Mouse (Mus musculus) liver, embryonic 11.5 days (tissue): Measurements from ENCODE around the gene Col18a1. TPM values are rescaled to one million over a fixed set of nuclear protein-coding genes. Genes with fewer than 3 reads are reported as not detected.

Source experiments
- ATAC-seq: fragments of 200-750 bp; cut with Nextera tagmentation; replicated peaks from 2 replicates; pipeline ENCODE4 v1.8.0; 2017; ENCODE audit warnings: moderate number of reproducible peaks, mild to moderate bottlenecking, moderate TSS enrichment, moderate library complexity; ENCODE audit not compliant: low FRiP score
- DNase-seq: peaks from one replicate; pipeline ENCODE4 v3.0.0-alpha.2; 2017; ENCODE audit warnings: low spot score
- H3K27ac ChIP-seq: fragments of 300-500 bp; sonication (generic); 2 replicates; pipeline ENCODE4 v1.5.1; 2014; ENCODE audit warnings: mild to moderate bottlenecking, low read depth, low read length, control low read depth
- H3K27me3 ChIP-seq: fragments of 300-500 bp; sonication (generic); replicated peaks from 2 replicates; pipeline ENCODE4 v1.6.1; 2014; ENCODE audit warnings: low read length, mixed read lengths; ENCODE audit not compliant: control insufficient read depth, insufficient read depth
- H3K36me3 ChIP-seq: fragments of 300-500 bp; sonication (generic); 2 replicates; pipeline ENCODE4 v1.6.1; 2014; ENCODE audit warnings: mild to moderate bottlenecking, low read length, moderate library complexity, mixed read lengths; ENCODE audit not compliant: control insufficient read depth, insufficient read depth
- H3K4me1 ChIP-seq: fragments of 300-500 bp; sonication (generic); replicated peaks from 2 replicates; pipeline ENCODE4 v1.6.1; 2014; ENCODE audit warnings: low read length, mixed read lengths; ENCODE audit not compliant: control insufficient read depth, insufficient read depth
- H3K4me2 ChIP-seq: fragments of 300-500 bp; sonication (generic); 2 replicates; pipeline ENCODE4 v1.6.1; 2014; ENCODE audit warnings: mild to moderate bottlenecking, control low read depth, moderate library complexity
- H3K4me3 ChIP-seq: fragments of 300-500 bp; sonication (generic); 2 replicates; pipeline ENCODE4 v1.5.1; 2014; ENCODE audit warnings: low read depth, low read length, control low read depth
- H3K9ac ChIP-seq: fragments of 300-500 bp; sonication (generic); 2 replicates; pipeline ENCODE4 v1.6.1; 2014; ENCODE audit warnings: low read depth, low read length, control low read depth
- H3K9me3 ChIP-seq: fragments of 300-500 bp; sonication (generic); 2 replicates; pipeline ENCODE4 v1.6.1; 2016; ENCODE audit warnings: low read length, inconsistent platforms, mixed read lengths; ENCODE audit not compliant: control insufficient read depth
- WGBS: fragments of 180-500 bp; shearing (Covaris S2); extraction: QIAGEN DNeasy Blood & Tissue Kit; methylation state at CpG from one replicate; pipeline ENCODE4 v1.1.7; 2014; 5-methylcytosine and 5-hydroxymethylcytosine counted together
- polyA plus RNA-seq: library from polyadenylated mRNA; unstranded; fragments of >200 nt; fragmentation: Nextera tagmentation; extraction: Ambion mirVana; gene quantifications from 2 replicates; pipeline ENCODE4 v1.2.1, GENCODE M21; 2014

Gene Col18a1
- 55.3 and 60.2 TPM in 2 replicates for polyA plus RNA-seq

GRCm38 (mm10) chr10:77165963-77166717 is at the start of gene Col18a1:
TSS of gene Col18a1 (minus strand) at chr10:77166548.
- Histone ChIP-seq H3K4me3 (peak within 1 kb of the TSS; percentile 66), H3K4me2 (peak within 1 kb of the TSS; percentile 97), H3K27ac (0 out of 2 replicates have a peak within 1 kb of the TSS, but pooled peaks have one; percentile 36), H3K36me3 (no peaks in the 10 kb centered on the region), H3K9me3 (no peaks in the 10 kb centered on the region), H3K27me3 (peaks cover 31% of the 10 kb centered on the region), H3K4me1 (peaks cover 29% of the 10 kb centered on the region), H3K9ac (peak within 1 kb of the TSS; percentile 62)
- ATAC-seq, result peak; percentile 75
- DNase-seq, result peak; percentile 80
- WGBS, result under 1% methylated on average over 42 of the region's 42 CpGs

GRCm38 (mm10) chr10:77215641-77216040 is 49.3 kb upstream of the Col18a1 start:
- Histone ChIP-seq H3K27ac (peak overlapping the region; percentile 45), H3K9ac (peak overlapping the region; percentile 6; the same call in 1 of the 2 replicates), H3K4me1 (peaks cover 60% of the 10 kb centered on the region), H3K9me3 (no peaks in the 10 kb centered on the region), H3K27me3 (no peaks in the 10 kb centered on the region), H3K36me3 (no peaks in the 10 kb centered on the region), H3K4me3 (no peak overlapping the region), H3K4me2 (no peak overlapping the region)
- no peak for DNase-seq
- peak; percentile 44; the same call in 1 of the 2 replicates for ATAC-seq
- WGBS, result 30% methylated on average over 4 of the region's 4 CpGs

- no peaks in the 10 kb centered on the region for H3K27me3 ChIP-seq
- no peak overlapping the region for H3K27ac ChIP-seq
- no peak overlapping the region for H3K4me3 ChIP-seq
- H3K4me1 ChIP-seq, result peaks cover 65% of the 10 kb centered on the region
- 56% methylated on average over 8 of the region's 8 CpGs for WGBS
- H3K36me3 ChIP-seq, result no peaks in the 10 kb centered on the region
- no peak overlapping the region for H3K9ac ChIP-seq
- DNase-seq, result no peak
- ATAC-seq, result no peak
- H3K4me2 ChIP-seq, result no peak overlapping the region
- H3K9me3 ChIP-seq, result no peaks in the 10 kb centered on the region
Measured at GRCm38 (mm10) chr10:77214586-77214985, 48.2 kb upstream of the Col18a1 start.

- Histone ChIP-seq H3K4me3 (no peak overlapping the region), H3K9me3 (no peaks in the 10 kb centered on the region), H3K4me1 (peaks cover 69% of the 10 kb centered on the region), H3K4me2 (no peak overlapping the region), H3K9ac (no peak overlapping the region), H3K27ac (no peak overlapping the region), H3K27me3 (no peaks in the 10 kb centered on the region), H3K36me3 (no peaks in the 10 kb centered on the region)
- no peak for DNase-seq
- no peak for ATAC-seq
- WGBS, result 79% methylated on average over 5 of the region's 5 CpGs
Measured at GRCm38 (mm10) chr10:77213483-77213882, 47.1 kb upstream of the Col18a1 start.

GRCm38 (mm10) chr10:77212354-77213120 is 46.2 kb upstream of the Col18a1 start:
- no peaks in the 10 kb centered on the region for H3K9me3 ChIP-seq
- H3K4me2 ChIP-seq, result no peak overlapping the region
- no peak overlapping the region for H3K27ac ChIP-seq
- H3K9ac ChIP-seq, result no peak overlapping the region
- 85% methylated on average over 6 of the region's 6 CpGs for WGBS
- no peaks in the 10 kb centered on the region for H3K27me3 ChIP-seq
- H3K4me3 ChIP-seq, result no peak overlapping the region
- DNase-seq (no peak), ATAC-seq (no peak)
- H3K36me3 ChIP-seq, result no peaks in the 10 kb centered on the region
- peaks cover 66% of the 10 kb centered on the region for H3K4me1 ChIP-seq

- H3K4me2 ChIP-seq, result peak overlapping the region; percentile 37
- peak; percentile 84 for ATAC-seq
- 37% methylated on average over 11 of the region's 11 CpGs for WGBS
- H3K36me3 ChIP-seq, result no peaks in the 10 kb centered on the region
- H3K4me3 ChIP-seq, result no peak overlapping the region
- peak overlapping the region; percentile 78 for H3K27ac ChIP-seq
- no peaks in the 10 kb centered on the region for H3K9me3 ChIP-seq
- DNase-seq, result peak; percentile 60
- H3K4me1 ChIP-seq, result peaks cover 53% of the 10 kb centered on the region
- H3K27me3 ChIP-seq, result no peaks in the 10 kb centered on the region
- peak overlapping the region; percentile 30 for H3K9ac ChIP-seq
Measured at GRCm38 (mm10) chr10:77211116-77211570, 44.8 kb upstream of the Col18a1 start.

GRCm38 (mm10) chr10:77210666-77211065 is 44.3 kb upstream of the Col18a1 start:
- no peaks in the 10 kb centered on the region for H3K9me3 ChIP-seq
- DNase-seq (no peak), ATAC-seq (peak; percentile 5; the same call in 1 of the 2 replicates)
- peak overlapping the region; percentile 37; the same call in 1 of the 2 replicates for H3K4me2 ChIP-seq
- H3K4me3 ChIP-seq, result no peak overlapping the region
- WGBS, result 75% methylated on average over 3 of the region's 3 CpGs
- no peak overlapping the region; the same call in 1 of the 2 replicates for H3K9ac ChIP-seq
- no peaks in the 10 kb centered on the region for H3K36me3 ChIP-seq
- peaks cover 48% of the 10 kb centered on the region for H3K4me1 ChIP-seq
- no peaks in the 10 kb centered on the region for H3K27me3 ChIP-seq
- peak overlapping the region; percentile 78 for H3K27ac ChIP-seq

GRCm38 (mm10) chr10:77209261-77209660 is 42.9 kb upstream of the Col18a1 start:
- Histone ChIP-seq H3K4me2 (no peak overlapping the region), H3K9ac (no peak overlapping the region), H3K4me1 (peaks cover 38% of the 10 kb centered on the region), H3K9me3 (no peaks in the 10 kb centered on the region), H3K4me3 (no peak overlapping the region), H3K27ac (no peak overlapping the region), H3K36me3 (no peaks in the 10 kb centered on the region), H3K27me3 (no peaks in the 10 kb centered on the region)
- DNase-seq (no peak), ATAC-seq (no peak)
- 67% methylated on average over 5 of the region's 5 CpGs for WGBS
